Mouse (Mus musculus) layer of hippocampus, postnatal 25 days (tissue): ENCODE data around the gene Gm10188. TPM values are rescaled to one million over a fixed set of nuclear protein-coding genes. Genes with fewer than 3 reads are reported as not detected.
A peak's percentile ranks its signal among the peaks of the same experiment; 100 is the strongest.

Experiments used
- DNase-seq, 2 experiments: peaks; one replicate each; pipeline ENCODE4 v3.0.0; 2022; ENCODE audit warnings: mixed read lengths in 2 of 2, low spot score in 1 of 2; ENCODE audit errors: extremely low spot score in 1 of 2
- microRNA-seq, 2 experiments: library from miRNA; unstranded; fragments of <30 nt; microRNA quantifications; one replicate each; pipeline ENCODE4 v1.2.0; 2021
- total RNA-seq, 2 experiments: library from RNA; stranded (reverse); gene quantifications; 2 replicates each; pipeline ENCODE4 v1.2.3; 2021

Gm10188 gene
- total RNA-seq, 2 experiments from 2014 or later, result not detected

GRCm38 (mm10) chr1:132197666-132198065 is 31.9 kb downstream of the Gm10188 start:
- DNase-seq, result no peak

DNA sequence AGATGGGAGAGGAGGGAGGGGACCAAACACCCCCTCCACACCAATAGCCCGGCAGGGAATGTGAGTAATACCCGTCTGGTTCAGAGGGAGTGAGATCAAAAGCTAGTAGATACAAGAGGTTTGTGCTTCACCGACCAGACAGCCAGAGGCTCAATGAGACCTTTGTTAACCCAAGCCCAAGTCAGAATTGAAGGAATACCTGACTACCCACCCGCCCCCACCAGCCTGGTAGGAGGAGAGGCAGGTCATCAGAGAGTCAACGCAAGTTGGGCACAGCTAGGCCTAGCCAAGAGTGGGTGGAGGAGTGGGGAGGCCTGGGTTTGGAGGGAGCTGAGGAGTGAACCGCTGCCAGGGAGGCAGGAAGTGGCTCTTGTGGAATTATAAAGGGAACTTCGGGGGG is 33.2 kb downstream of the Gm10188 start:
- DNase-seq, result no peak

- DNase-seq, result no peak
Measured at GRCm38 (mm10) chr1:132195681-132196080, 33.9 kb downstream of the Gm10188 start.

DNA sequence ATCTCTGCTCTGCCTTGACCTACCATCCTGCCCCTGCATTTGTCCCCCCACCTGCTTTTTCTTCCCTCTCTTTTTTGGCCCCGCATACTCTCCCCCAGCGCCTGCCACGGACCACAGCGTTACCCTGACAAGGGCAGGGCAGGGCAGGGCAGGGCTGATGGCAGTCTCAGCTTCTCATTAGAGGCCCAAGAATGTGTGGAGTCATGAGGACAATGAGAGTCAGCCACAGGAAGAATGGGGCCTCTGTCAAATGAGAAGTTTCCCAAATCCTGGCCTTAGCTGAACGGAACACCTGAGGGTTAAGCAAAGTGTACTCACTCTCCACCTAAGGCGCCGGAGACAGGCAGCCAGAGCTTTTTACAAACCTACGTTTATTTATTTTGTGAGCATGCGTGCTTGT is 34.5 kb downstream of the Gm10188 start:
- DNase-seq, result no peak

DNA sequence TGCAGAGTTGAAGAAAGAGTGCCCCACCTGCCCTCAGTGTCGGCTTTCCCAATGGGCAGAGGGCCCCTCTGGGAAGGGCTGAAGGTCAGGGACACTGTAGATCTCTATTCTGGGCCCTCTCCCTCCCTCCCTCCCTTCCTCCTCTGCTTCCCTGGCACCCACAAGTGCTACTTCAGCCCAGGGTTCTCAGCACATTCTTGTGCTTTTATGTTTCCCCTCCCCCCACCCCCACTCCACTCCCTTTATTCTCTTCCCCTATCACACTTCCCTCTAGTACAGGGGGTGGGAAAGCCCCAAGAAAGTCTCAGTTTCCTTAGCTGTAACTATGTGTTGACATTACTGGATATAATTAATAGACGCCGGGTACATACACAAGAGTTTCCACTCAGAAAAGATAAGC is 34.9 kb downstream of the Gm10188 start:
- no peak for DNase-seq

- no peak for DNase-seq
Measured at GRCm38 (mm10) chr1:132193806-132194205, 35.8 kb downstream of the Gm10188 start.

GRCm38 (mm10) chr1:132191786-132192680 is 37.5 kb downstream of the Gm10188 start:
- DNase-seq, result no peak

DNA sequence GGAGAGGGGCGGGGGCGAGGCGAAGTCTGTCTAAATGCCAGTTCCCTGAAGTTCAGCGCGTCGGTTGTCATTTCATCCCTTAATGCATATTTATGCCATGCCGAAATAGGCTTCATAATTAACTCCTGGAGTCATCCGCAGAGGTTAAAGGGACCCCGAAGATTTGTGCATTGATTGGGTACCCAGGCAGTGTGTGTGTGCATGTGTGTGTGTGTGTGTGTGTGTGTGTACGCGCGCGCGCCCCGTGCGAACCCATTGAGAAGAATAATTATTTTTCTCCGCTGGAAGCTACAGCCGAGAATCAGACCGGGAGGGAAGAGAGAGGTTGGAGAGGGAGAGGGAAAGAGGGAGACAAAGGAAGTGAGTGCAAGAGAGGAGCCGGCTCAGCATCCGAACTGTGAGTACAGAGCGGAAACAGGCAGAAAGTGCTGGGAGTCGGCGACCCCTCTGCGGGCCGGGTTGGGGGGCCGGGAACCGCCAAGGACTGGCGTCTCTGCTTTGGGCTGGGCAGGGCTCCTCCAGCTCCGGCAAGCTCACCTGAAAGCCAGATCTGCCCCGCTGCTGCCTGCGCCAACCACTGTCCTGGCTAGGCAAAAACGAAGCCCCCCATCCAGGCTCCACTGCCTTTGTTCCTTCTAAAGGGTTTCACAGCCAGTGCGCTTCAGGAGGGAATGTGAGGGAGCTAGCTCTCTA is 38.3 kb downstream of the Gm10188 start, which contains the start of the genes Lemd1 and AC124108.1:
Gene Lemd1 (plus strand): TSS at position 339 of the 693 bp plus-strand sequence.
Gene AC124108.1 (plus strand): TSS at position 365 of the 693 bp plus-strand sequence.
- DNase-seq, result peak in 1 of 2 experiments; percentile 7

GRCm38 (mm10) chr1:132190621-132191092 is 38.9 kb downstream of the Gm10188 start:
- no peak for DNase-seq

DNA sequence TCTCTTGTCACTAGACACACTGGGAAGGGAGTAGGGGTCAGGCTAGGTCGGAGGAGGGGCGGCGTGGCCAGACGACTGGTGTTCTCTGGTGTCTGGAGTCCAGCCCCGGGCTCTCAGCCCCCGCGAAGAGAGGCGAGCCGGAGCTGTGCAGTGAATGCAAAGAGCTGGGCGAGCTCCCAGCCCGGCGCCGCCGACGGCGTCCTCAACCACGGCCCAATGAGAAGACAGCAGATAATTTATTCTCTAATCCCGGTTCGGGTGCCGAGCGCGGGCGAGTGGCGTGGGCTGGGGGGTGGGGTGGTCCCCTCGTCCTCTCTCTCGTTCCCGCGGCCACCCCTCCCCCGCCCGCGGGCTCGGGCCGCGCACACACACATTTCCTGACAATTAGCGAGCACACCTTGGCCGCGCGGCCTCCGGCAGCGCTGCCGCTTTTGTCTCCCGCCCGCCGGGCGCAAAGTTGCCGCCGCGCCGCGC is 39.5 kb downstream of the Gm10188 start:
- peak in 1 of 2 experiments; percentile 46 for DNase-seq

- no peak for DNase-seq
Measured at GRCm38 (mm10) chr1:132189231-132189630, 40.3 kb downstream of the Gm10188 start.

DNA sequence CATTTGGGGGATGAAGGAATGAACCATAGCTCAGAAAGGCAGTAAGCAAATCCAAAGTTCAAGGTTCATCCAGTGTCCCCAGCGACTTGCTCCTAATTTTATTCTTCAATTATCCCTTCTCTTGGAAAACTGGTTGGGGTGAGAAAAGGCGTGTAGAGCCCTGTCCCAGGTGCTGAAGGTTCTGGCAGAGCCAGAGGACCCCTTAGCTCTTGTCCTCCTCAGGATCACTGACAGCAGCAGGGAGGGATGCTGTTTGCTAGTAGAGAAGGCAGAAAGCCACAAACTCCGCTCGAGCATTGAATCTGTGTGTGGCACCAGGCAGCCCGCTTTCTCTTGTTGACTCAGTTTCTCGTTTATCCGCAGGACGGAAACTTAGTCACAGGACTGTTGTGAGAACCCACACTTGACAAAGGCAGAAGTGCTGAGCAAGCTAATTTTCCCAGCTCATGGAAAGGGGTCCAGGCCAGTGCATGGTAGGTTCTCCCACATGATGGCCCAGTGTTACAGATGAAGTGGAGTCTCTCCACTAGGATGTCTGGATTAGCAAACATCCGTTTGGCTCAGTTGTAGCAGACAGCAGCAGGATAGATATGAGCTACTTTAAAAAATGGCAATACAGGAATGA is 41.0 kb downstream of the Gm10188 start:
- DNase-seq, result peak in 1 of 2 experiments; percentile 3

DNA sequence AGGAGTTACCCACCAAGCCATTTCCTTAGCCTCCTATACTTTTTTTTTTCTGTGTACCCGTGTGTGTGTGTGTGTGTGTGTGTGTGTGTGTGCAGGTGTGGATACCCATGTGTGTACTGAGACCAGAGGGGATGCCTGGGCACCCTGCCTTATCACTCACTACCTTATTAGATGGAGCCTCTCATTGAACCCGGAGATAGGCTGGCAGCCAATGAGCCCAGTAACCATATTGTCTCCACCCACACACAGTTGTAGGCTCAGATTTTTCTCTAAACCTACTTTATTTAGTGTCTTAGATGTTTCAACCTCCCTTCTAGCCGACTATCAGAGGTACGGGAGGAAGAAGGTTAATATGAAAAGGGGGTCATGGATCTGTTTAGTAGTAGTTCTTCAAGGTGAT is 43.3 kb downstream of the Gm10188 start:
- DNase-seq, result no peak

Small RNA genes lying within 50 kb of the gene (microRNA-seq; reads per million reads assigned to microRNA genes)
- 34.0 to 43.0 reads per million in 2 experiments for gene Mir135b

Other genes starting within 250 kb of the Gm10188 start
- gene Elk4, start 222.2 kb downstream of the Gm10188 start, total RNA-seq, result 10 to 100 TPM; 51.8 to 60.4 TPM
- gene Mfsd4a, start 161.7 kb downstream of the Gm10188 start, total RNA-seq, result 10 to 100 TPM; 61.3 to 72.8 TPM
- gene Cdk18, start 90.1 kb downstream of the Gm10188 start, total RNA-seq, result 10 to 100 TPM; 24.4 to 25.7 TPM
- gene Lemd1, start 38.3 kb downstream of the Gm10188 start, total RNA-seq, result 1 to 10 TPM; 1.1 to 1.7 TPM
- gene AC124108.1, start 38.3 kb downstream of the Gm10188 start, total RNA-seq, result under 1 TPM; 0.25 to 0.92 TPM
- 1 to 10 TPM; 4.2 to 4.6 TPM for gene Klhdc8a, start 68.9 kb upstream of the Gm10188 start, total RNA-seq
- gene Nuak2, start 86.4 kb upstream of the Gm10188 start, total RNA-seq, result under 1 TPM; 0.64 to 0.92 TPM
- gene Tmcc2, start 161.5 kb upstream of the Gm10188 start, total RNA-seq, result 100 to 1,000 TPM; 232 to 246 TPM
- gene Dstyk, start 187.8 kb upstream of the Gm10188 start, total RNA-seq, result 10 to 100 TPM; 47.4 to 49.5 TPM
- 10 to 100 TPM; 59.0 to 62.8 TPM for gene Rbbp5, start 247.6 kb upstream of the Gm10188 start, total RNA-seq